Mouse (Mus musculus) kidney, postnatal 36 days (tissue): ENCODE results near the gene Tbx1.

Source experiments
- DNase-seq, 2 experiments: peaks; one replicate each; pipeline ENCODE4 v3.0.0; 2021 to 2022; ENCODE audit warnings: mixed read lengths in 2 of 2

Tbx1 gene

GRCm38 (mm10) chr16:18586906-18587546 lies 3.4 kb downstream of the Tbx1 start:
- no peak for DNase-seq

GRCm38 (mm10) chr16:18586076-18586905 lies 4.2 kb downstream of the Tbx1 start:
- DNase-seq, result no peak

GRCm38 (mm10) chr16:18585676-18586075 lies 4.8 kb downstream of the Tbx1 start:
- no peak for DNase-seq

- DNase-seq, result no peak
Measured at GRCm38 (mm10) chr16:18584901-18585510, 5.5 kb downstream of the Tbx1 start.

GRCm38 (mm10) chr16:18583673-18584357 lies 6.7 kb downstream of the Tbx1 start:
- DNase-seq, result no peak

- DNase-seq, result no peak
Measured at GRCm38 (mm10) chr16:18583169-18583568, 7.3 kb downstream of the Tbx1 start.

- DNase-seq, result no peak
Measured at GRCm38 (mm10) chr16:18582426-18583148, 7.9 kb downstream of the Tbx1 start.

GRCm38 (mm10) chr16:18581623-18582205 lies 8.8 kb downstream of the Tbx1 start:
- peak in 1 of 2 experiments; percentile 38 for DNase-seq

- DNase-seq, result peak in 1 of 2 experiments; percentile 25
Measured at GRCm38 (mm10) chr16:18581050-18581622, 9.3 kb downstream of the Tbx1 start.

GRCm38 (mm10) chr16:18580389-18580788 lies 10.1 kb downstream of the Tbx1 start:
- DNase-seq, result no peak

GRCm38 (mm10) chr16:18577599-18578160 lies 12.8 kb downstream of the Tbx1 start:
- no peak for DNase-seq

GRCm38 (mm10) chr16:18577071-18577470 lies 13.4 kb downstream of the Tbx1 start:
- no peak for DNase-seq

GRCm38 (mm10) chr16:18574196-18574595 lies 16.3 kb downstream of the Tbx1 start:
- DNase-seq, result no peak

GRCm38 (mm10) chr16:18568599-18568998 lies 21.9 kb downstream of the Tbx1 start:
- DNase-seq, result no peak

- DNase-seq, result no peak
Measured at GRCm38 (mm10) chr16:18564472-18564871, 26.0 kb downstream of the Tbx1 start.

GRCm38 (mm10) chr16:18556461-18556860 lies 34.0 kb downstream of the Tbx1 start:
- DNase-seq, result no peak

GRCm38 (mm10) chr16:18555235-18555935 lies 35.1 kb downstream of the Tbx1 start:
- DNase-seq, result no peak

- no peak for DNase-seq
Measured at GRCm38 (mm10) chr16:18554721-18555120, 35.8 kb downstream of the Tbx1 start.

- DNase-seq, result no peak
Measured at GRCm38 (mm10) chr16:18552106-18552710, 38.3 kb downstream of the Tbx1 start.

- DNase-seq, result no peak
Measured at GRCm38 (mm10) chr16:18551604-18552003, 38.9 kb downstream of the Tbx1 start.
